Mouse (Mus musculus): ENCODE data around the gene Sema3d.

Gene Sema3d

DNA sequence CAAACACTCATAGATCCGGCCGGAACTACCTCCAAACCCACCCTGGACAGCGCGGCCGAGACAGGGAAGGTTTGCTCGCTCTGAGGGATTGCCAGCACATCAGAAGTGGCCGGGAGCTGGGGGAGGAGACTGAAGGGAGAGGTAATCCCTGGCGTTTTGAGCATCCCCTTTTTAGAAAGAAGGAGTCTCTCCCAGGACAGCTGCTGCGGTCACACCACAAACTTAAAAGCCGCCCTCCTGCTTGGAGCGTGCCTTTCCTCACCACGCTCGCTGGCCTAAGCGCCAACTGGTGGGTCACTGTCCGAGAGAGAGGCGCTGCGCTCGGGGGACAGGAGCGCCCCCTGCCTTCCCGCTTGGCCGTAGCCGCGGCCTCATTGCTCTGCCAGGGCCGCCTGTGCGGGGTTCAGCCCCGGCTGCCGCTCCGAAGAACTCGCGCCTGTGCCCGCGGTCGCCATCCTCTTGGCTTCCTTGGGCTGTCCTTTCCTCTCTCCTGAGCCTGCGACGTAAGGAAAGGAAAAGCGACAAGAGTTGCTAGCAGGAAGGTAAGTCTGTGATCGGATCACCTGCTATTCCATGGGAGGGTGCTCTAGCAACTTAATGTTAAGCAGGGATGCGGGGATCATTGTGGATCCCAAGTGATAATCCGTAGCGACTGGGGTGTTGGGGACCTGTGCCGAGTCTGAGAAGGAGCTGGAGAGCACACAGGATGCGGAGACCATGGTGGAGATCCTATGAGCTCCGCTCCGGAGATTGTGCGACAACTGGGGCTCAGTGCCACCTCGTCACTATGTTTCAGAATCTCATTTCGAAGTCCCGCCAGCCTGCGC, at the start of gene Sema3d:
Gene Sema3d (plus strand): TSS at position 253 of the 827 bp plus-strand sequence.
- no peak for DNase-seq (ENCODE audit: low read depth)

DNA sequence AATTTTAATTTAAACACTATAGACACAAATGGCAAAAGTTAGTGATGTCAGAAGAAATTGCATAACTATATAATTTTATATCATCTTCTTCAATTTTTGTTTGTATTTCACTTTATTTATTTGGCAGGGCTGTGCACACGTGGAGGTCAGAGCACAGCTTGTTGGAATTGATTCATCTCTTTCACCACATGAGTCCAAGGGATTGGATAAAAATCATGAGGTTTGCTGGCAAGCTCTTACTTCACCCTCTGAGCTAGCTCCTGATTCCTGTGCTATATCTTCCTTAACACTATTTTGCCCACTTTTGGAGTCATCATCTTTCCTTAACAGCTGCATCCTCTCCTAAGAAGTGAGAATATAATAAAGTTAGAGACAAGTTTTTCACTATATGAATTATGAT, 5.9 kb upstream of the Sema3d start:
- no peak for DNase-seq (ENCODE audit: low read depth)

DNA sequence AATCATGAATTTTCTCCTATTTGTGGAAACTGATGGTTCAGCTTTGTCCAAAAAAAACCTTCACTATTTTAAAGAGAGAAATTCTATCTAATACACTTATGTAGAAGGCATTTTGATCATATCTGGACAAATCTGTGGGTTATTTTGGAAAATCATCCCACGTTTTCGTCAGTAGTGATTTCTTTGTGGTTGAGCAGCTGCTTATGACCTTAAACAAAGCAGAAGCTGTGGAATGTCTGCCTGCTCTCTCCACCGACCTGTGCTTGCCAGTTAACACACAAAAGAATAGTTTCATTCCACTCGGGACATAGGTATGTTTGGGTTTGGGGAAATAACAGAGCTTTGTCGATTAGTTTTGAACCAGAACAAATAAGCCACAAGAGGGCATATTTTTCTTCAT, 4.3 kb upstream of the Sema3d start:
- DNase-seq (ENCODE audit: low read depth): peak; percentile 2

DNA sequence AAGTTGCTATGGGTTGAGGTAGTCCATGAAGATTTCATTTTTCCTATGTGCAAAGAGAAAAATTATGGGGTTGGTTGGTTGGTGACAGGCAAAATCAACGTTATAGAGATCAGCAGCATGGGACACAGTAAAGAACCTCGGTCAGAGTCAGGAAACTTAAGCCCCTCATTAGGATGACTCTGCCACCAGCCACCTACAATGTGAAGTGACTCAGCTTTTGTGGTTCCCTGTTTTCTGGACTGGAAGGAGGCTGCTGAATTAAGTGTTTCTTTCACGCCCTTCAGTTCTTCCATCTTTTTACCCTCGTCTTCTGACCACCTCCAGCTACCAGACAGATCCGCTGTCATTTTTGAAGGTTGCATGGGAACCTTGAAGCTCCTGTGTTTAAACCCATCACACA, 1.2 kb upstream of the Sema3d start:
- DNase-seq (ENCODE audit: low read depth): no peak

DNA sequence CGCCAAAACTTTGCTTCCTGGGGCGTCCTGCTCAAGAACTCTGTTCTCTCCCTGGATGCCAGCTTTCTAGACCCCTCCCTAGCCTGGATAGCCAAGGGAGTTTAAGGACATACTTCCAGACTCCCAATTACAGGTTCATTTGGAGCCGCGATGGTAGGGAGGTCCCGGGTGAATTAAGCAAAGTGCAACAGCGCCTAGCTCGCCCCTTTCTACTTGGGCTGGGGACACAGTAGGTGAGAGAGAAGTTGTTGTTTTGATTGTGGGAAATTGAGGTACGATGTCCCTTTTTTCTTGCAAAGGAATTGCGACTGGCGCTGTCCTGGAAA, 738 bp downstream of the Sema3d start:
- no peak for DNase-seq (ENCODE audit: low read depth)

DNA sequence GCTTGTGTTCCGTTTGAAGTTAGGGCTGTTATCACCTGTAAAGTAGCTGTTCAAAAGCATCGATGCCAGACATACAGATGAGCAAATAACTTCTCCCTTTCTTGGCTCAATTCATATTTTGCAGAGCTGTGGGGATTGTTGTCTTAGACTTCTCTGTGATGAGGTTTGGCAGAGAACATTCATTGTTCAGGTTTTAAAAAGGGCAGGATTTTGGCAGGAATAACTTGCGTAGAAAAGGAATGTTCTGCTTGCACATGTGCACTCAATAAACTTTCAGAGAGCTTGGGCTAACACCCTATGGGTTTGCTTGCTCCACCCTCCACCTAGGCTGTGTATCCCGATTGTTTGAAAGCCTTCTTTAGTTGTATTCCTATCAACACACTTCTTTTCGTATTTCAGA, 9.5 kb downstream of the Sema3d start:
- no peak for DNase-seq (ENCODE audit: low read depth)

DNA sequence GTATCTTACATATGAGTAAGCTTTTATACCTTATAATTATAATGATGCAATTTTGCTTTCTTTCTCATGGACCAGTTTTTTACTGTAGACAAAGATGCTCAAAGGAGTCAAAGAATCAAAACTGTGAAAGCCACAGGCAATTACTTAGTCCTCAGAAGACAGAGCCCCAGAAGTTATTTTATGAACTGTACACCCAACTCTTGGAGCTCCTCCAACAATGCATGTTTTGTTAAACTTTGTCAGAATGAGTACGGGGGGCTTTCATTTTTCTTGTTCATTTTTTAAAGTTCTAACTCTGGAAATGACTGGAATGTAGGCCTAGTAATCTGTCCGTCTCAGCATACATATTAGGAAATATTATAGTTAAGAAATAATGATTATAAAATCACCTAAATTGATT, 16.1 kb downstream of the Sema3d start:
- DNase-seq (ENCODE audit: low read depth): no peak

DNA sequence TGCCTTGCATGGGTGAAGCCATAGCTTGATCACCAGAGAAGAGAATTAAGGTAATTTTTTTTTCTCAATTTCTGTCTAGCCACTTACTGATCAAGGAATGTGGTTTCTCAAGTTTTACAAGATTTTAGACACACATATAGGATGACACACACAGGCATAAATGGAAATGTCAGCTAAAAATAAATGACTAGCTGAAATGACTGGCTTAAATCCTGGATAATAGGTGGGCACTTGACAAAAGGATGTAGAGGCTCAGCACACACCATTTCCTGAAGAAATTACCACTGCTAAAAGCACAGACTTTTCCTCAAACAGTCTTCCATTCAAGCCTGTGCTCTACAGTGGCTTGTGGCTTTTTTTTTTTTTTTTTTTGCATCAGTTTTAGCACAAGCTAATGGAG, 21.0 kb downstream of the Sema3d start:
- DNase-seq (ENCODE audit: low read depth): no peak

DNA sequence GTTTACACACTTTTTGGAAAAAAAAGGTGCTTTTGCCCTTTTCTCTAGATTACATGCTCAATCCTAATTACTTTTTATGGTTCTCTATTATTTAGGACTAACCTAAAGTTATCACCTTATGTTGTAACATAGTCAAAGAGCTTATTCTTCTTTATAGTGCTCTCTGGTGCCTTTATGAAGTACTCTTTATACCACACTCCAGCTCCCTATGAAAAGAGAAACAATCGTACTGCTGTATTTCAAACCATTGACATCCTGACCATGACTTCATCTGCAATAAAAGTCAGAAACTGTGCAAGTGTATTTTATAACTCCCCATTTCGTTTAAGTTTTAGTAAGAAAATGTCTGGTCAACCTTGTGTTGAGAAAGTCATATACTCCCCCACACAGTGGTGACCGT, 29.4 kb downstream of the Sema3d start:
- no peak for DNase-seq (ENCODE audit: low read depth)

DNA sequence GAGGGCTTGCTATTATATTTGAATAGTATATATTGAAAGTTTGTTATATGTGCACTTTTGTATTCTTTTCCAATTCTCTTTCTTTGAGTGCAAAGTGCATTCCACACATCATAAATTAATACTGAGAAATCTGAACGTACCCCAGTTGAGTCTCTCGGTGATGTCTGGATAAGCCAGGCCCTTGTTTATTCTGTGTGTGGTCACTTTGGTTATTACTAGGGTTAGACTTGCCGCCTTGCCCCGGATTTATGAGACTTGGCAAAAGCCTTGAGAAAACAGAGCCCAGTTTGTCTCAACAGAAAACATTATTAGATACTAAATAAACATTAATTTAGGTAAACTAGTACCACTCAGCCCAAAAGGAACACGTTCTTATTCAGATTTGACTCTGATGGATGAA, 40.1 kb downstream of the Sema3d start:
- no peak for DNase-seq (ENCODE audit: low read depth)

DNA sequence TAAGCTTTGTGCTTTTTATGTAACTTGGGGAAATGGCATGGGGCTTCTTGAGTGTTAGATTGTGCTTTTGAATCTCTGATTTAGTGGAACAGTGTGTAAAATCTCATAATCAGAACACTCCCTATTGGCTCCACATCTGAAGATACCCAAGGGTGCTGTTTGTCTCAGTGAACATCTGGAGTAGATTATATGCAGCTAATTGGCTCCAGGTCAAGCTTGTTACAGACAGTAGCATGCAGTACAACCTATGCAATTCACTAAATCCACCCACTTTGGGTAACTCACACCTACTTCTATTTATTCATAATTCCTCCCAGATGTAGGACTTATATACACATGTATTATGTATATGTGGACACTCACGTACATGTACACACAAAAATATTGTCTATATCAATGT, 58.6 kb downstream of the Sema3d start:
- DNase-seq (ENCODE audit: low read depth): no peak

DNA sequence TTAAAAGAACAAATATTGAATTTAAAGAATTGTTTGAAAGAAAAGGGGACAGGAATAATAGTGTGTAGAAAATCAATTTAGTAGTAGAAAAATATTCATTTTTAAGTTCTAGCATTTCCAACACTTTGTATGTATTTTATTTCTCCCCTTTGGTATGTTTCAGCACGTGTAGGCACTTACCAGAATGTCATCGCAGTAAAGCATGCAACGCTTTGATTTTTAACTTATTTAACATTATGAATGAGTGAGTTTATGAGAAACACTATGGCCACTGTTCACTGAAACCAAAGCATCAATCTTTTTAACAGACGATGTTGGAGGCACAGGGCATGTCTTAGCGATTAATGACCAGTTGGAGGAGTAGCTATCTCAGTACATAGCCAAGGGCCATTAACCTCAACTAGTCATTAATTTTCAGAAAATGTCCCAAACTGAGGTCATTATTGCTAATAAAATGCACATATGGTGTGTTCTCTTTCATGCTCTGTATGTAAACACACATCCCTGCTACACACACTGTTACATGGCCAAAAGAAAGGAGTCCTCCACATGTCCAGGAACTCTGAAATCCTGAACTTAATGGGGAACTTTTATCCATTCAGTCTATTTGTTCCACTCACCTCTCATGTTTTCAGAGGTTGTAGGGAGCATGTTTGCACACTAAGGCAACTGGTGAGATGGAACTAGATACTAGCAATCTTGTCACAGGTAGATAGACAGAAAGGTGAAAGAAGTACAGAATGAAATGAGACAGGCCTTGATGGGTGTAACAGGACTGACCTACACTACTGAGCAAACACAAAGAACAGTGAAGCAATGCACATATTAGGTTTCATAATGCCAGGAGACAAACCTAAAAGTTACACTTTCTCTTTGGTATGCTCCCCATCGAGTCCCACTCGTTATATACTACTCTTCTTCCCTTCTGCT, 59.3 kb downstream of the Sema3d start:
- no peak for DNase-seq (ENCODE audit: low read depth)

DNA sequence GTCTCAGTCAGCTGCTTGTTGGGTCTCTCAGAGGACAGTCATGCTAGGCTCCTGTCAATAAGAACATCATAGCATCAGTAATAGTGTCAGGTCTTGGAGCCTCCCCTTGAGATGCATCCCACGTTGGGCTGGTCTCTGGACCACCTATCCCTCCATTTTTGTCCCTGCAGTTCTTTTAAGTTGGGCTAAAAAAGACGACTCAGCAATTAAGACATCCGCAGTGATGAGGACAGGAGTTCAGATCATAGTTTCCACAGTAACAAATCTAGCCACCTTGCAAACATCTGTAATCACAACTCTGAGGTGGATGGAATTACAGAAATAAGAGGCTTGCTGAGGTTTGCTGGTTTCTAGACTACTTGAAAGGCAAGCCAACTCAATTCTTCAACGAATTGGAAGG, 67.9 kb downstream of the Sema3d start:
- DNase-seq (ENCODE audit: low read depth): no peak

DNA sequence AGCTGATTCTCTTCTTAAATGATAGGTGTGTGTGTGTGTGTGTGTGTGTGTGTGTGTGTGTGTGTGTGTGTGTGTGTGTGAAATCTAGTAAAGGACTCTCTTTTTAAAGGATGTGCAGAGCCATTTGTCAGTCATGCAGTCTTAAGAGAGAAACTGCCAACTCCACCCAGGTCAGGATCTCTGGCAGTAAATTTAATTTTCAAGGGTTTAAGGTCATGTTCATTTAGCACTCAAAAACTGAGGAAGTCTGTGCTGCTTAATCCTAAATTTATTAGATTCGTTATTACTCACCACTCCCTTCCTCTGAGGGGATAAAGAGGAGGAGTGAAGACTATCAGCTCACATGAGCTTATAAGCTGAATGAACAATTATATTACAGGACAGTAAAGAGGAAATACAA, 71.8 kb downstream of the Sema3d start:
- no peak for DNase-seq (ENCODE audit: low read depth)

DNA sequence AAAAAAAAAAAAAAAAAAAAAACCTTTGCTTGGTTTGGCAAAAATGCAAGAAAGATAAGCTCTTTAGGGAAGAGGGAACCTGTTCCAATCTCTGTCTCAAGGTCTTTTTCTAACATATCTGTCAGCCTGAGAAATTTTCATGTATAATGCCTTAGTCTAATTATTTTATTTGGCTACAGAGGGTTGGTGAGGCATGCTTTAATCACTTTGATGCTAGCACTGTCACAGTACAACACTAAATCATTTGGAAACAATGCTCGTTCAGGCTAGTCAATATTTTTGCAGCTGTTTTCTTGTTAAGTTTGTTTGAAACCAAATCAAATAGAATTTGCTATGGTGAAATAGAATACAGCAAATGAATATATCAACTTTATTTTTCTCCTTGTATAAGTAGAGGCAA, 74.3 kb downstream of the Sema3d start:
- no peak for DNase-seq (ENCODE audit: low read depth)

DNA sequence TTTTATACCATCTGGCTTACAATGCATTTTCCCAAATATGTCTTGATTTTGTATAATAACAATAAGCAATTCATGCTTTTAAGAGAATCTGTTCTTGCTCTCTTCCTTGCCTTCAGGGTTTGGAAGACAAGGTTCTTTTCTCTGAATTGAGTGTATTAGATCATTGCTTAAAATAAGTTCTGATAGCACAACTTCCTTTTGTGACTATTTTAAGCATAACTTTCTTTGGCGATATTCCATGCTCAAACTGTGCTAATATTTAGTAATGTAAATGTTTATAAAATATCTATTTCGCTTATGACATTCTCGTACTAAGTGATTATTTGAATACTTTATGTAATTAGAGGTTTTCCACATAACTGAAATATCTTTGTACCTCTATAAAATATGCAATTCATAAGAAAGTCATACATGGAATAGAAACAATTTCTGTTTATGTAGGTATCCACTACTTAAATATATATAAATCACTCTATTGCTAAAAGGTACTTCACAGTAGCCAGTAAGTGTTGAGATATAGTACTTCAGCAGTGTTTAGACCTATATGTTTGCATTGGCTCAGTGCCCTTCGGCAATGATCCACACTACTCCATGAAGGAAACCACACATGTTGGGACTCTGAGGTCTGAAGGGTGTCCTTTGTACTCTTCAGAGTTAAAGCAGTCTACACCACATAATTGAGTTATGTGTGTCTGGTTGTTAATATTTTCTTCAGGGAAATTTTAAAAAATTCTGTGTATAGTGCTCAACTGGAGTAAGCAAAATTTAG, 84.6 kb downstream of the Sema3d start:
- DNase-seq (ENCODE audit: low read depth): peak; percentile 2

DNA sequence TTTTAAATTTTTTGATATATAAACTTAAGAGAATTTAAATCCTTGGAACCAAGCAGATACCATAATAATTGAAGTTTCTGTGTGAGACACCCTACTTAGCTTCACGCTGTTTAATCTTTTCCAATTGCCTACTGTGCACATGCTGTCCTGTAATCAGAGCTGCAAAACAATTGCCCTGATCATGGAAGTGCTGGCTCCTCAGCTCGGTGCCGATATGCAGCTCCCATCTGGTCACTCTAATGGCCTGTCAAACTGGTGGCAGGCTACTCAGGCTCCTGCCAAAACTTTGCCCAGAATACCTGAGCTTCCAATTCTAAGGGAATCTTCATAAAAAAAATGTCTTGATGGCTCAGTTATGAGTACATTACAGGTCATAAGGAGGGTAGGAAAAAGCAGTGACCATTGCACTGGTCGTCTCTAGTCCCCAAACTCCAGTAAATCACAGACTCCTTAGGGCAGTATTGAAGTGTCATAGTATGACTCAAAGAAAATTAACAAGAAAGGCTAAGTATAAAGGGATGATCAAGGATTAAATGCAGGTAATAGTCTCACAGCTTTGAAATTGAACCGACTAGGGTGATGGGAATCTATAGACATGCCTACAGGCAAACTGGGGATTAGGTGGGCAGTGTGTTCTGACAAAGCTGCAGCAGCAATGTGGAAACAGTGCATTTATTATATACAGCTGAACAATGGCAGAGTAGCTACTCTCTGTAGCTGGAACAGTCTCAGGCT, 91.9 kb downstream of the Sema3d start:
- DNase-seq (ENCODE audit: low read depth): no peak

DNA sequence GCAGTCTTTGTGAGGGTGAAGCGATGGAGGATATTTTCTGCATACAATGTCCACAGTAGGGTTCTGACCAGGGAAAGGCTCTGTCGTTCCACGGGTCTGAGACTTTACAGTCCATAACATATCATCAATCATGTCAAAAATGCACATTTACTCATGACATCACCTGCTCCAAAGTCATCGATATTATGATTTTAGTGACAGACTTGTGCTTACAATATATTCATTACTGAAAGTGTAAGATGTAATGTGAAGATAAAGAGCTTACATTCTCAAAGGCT, 92.4 kb downstream of the Sema3d start:
- DNase-seq (ENCODE audit: low read depth): no peak

DNA sequence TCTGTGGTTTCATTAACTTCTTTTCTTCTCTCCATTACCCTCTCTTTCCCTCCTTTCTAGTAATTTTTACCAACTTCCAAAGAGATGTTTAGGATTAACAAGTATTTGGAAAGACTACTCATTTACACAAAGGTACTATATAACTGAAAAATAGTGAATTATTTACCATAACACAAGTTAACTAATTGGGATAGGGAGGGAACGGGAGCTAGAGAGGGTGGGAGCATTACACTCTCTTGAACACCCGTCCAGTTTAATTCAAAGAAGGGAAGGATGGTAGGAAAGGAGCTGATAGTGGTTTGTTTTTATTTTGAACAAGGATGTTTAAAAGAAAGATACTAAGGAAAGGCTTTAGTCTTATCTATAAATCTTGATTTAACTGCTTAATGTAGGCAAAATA, 104.7 kb downstream of the Sema3d start:
- no peak for DNase-seq (ENCODE audit: low read depth)

DNA sequence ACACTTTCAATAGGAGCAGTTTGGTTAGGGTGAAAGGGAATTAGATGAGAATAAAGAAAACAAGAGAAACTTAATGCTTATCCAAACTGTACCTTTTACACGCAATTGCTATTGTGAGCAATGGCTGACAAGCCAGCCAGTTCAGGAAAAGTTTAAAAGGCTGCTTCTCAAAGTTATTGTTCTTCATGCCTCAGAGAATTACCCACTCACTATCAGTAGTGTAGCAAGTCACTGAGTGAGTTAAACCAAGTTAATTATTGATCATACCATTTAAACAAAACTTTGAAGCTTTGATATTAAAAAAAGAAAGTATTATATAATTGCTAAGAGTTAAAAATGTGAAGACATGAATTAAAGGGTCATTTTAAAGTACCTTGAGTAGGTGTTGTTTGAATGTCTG, 108.5 kb downstream of the Sema3d start:
- DNase-seq (ENCODE audit: low read depth): no peak

DNA sequence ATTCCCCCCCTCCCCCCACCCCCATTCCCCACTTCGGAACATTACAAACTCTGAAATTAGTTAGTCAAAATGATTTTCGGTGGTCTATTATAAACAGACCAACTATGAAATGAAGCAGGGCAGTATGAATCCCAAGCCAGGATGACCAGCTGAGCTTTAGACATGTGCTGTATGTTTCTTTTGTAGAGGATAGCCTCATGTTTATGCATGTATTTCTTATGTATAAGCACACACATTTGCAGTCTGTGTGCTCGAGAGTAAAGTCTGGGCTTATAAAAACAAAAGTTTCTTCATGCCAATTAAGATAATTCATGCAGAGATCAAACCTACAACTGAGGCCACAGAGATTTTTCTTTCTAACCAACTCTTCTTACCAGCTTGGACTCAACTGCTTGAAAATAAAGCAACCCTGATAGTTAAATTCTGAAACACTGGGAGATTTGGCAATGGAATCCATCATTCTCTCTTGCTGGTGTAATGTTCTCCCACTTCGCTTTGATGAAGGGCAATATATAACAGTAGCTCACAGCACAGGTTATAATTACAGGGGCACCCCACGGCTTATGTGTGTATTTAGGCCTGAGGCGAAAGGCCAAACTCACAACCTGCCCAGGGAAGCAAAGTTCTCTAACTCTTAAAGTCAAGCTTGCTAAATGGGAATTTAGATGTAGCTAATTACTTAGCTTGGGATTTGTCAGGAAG, 115.2 kb downstream of the Sema3d start:
- no peak for DNase-seq (ENCODE audit: low read depth)

DNA sequence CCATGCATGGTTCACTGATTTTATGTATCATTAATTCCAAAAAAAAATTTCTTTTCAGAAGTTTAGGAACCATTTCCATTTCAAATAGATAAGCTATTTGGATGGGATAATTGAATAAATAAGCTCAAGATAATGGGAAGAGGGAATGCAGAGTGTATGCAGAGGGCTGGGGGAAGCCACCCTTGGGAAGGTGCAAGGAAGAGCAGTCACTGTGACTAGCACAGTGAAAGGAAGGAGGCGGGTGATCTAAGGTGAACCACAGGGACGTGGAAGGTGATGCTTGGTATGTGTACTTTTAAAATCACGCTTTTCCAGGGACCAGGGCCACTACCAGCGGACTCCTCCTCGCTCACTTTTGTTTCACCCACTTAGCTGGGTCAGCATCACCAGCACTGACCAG, 115.9 kb downstream of the Sema3d start:
- DNase-seq (ENCODE audit: low read depth): no peak
